29 mouse cellular contexts compared by ENCODE assay signal in the genomic region with DNA sequence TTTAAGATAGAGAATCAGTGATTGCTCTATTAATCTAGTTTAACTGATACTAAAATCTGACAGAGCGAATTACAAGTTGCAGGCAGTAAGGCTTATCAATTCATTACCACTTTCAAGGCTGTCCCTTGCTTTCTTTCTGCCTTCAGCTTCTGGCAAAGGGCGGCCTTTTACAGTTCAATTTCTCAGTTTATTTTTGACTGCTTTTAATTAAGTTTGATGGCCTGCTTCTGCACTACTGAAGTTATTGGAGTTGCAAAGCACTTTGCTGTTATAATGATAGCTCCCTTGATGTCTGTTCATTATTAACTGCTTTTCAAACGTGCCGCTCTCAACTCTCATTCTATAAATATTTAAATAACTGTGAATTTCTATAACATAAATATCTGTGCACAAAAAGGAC.
A peak's percentile ranks its signal among the peaks of the same experiment; 100 is the strongest.
DNase-seq lines count a peak whose midpoint lies in the region; ATAC-seq and TF ChIP-seq lines count a peak whose summit lies in the region.
"Had no signal": no experiment of that assay in that cellular context is flagged by ENCODE, and none has a peak within 500 bp of the region (broad histone marks: within the 10 kb centered on the region; RNA-seq: fewer than 3 reads in every experiment).

No protein-coding gene starts in this region.

- peaks cover 7% of the 10 kb centered on the region for H3K4me1 ChIP-seq in hindbrain, embryonic 15.5 days (replicated peaks)
- no peaks in the 10 kb centered on the region for H3K4me1 ChIP-seq in hindbrain, embryonic 11.5 days (replicated peaks; ENCODE audit: control insufficient read depth, insufficient read depth, low read length)
- H3K4me1 ChIP-seq in midbrain, embryonic 15.5 days = peaks cover 4% of the 10 kb centered on the region; the same call in 1 of the 2 replicates
- H3K4me1 ChIP-seq in midbrain, embryonic 10.5 days = 0 out of 2 replicates have a peak, but pooled peaks cover 2% of the 10 kb centered on the region
- H3K4me1 ChIP-seq in hindbrain, postnatal 0 days (ENCODE audit: insufficient read depth, low read length) = no peaks in the 10 kb centered on the region
- peaks cover 13% of the 10 kb centered on the region for H3K4me1 ChIP-seq in neural tube, embryonic 13.5 days (replicated peaks)
- H3K4me1 ChIP-seq: embryonic facial prominence, embryonic 12.5 days; kidney, embryonic 15.5 days had no signal

- ATAC-seq in hindbrain, embryonic 15.5 days (ENCODE audit: low FRiP score, low read depth) = 0 out of 2 replicates have a peak, but pooled peaks have one; percentile 8
- no peak for ATAC-seq in hindbrain, embryonic 11.5 days (ENCODE audit: low FRiP score)
- no peak for ATAC-seq in midbrain, embryonic 15.5 days (replicated peaks)
- ATAC-seq in hindbrain, postnatal 0 days = no peak
- ATAC-seq in neural tube, embryonic 13.5 days (ENCODE audit: low read depth) = peak; percentile 68; the same call in 1 of the 2 replicates
- no peak for ATAC-seq in frontal cortex, adult (ENCODE audit: low TSS enrichment)
- ATAC-seq: inflammation-experienced regulatory T-cells, adult 6 months had no signal

- H3K9ac ChIP-seq in hindbrain, embryonic 15.5 days = no peak overlapping the region
- H3K9ac ChIP-seq in hindbrain, embryonic 11.5 days (ENCODE audit: low read depth, low read length) = no peak overlapping the region
- H3K9ac ChIP-seq in midbrain, embryonic 15.5 days = no peak overlapping the region
- H3K9ac ChIP-seq in hindbrain, postnatal 0 days (replicated peaks; ENCODE audit: low read length) = no peak overlapping the region
- H3K9ac ChIP-seq in neural tube, embryonic 13.5 days = no peak overlapping the region
- H3K9ac ChIP-seq: embryonic facial prominence, embryonic 12.5 days; kidney, embryonic 15.5 days; liver, embryonic 14.5 days had no signal

- no peak for TF ChIP-seq CTCF in hindbrain, postnatal 0 days (IDR thresholded peaks at IDR 0.05; ENCODE audit: low read depth)

- H3K27me3 ChIP-seq in hindbrain, embryonic 15.5 days = no peaks in the 10 kb centered on the region
- H3K27me3 ChIP-seq in hindbrain, embryonic 11.5 days (ENCODE audit: control insufficient read depth, insufficient read depth, low read length) = no peaks in the 10 kb centered on the region
- H3K27me3 ChIP-seq in midbrain, embryonic 15.5 days (replicated peaks) = no peaks in the 10 kb centered on the region
- no peaks in the 10 kb centered on the region for H3K27me3 ChIP-seq in midbrain, embryonic 10.5 days (ENCODE audit: low read depth, poor library complexity, severe bottlenecking)
- no peaks in the 10 kb centered on the region for H3K27me3 ChIP-seq in hindbrain, postnatal 0 days (ENCODE audit: insufficient read depth, low read length)
- H3K27me3 ChIP-seq in neural tube, embryonic 13.5 days = no peaks in the 10 kb centered on the region
- H3K27me3 ChIP-seq: embryonic facial prominence, embryonic 12.5 days; kidney, embryonic 15.5 days had no signal

- 49% methylated on average over 4 of the region's 4 CpGs for WGBS in hindbrain, embryonic 15.5 days
- 80% methylated on average over 4 of the region's 4 CpGs for WGBS in hindbrain, embryonic 11.5 days
- WGBS in midbrain, embryonic 15.5 days = 53% methylated on average over 4 of the region's 4 CpGs
- WGBS in midbrain, embryonic 10.5 days = 89% methylated on average over 4 of the region's 4 CpGs
- WGBS in hindbrain, postnatal 0 days = 64% methylated on average over 4 of the region's 4 CpGs
- WGBS in neural tube, embryonic 13.5 days = 38% methylated on average over 4 of the region's 4 CpGs

- H3K9me3 ChIP-seq in hindbrain, embryonic 15.5 days = no peaks in the 10 kb centered on the region
- no peaks in the 10 kb centered on the region for H3K9me3 ChIP-seq in hindbrain, embryonic 11.5 days (ENCODE audit: control insufficient read depth, low read length)
- H3K9me3 ChIP-seq in midbrain, embryonic 15.5 days = no peaks in the 10 kb centered on the region
- H3K9me3 ChIP-seq in midbrain, embryonic 10.5 days (replicated peaks) = no peaks in the 10 kb centered on the region
- no peaks in the 10 kb centered on the region for H3K9me3 ChIP-seq in hindbrain, postnatal 0 days (ENCODE audit: low read length)
- H3K9me3 ChIP-seq in neural tube, embryonic 13.5 days = no peaks in the 10 kb centered on the region
- H3K9me3 ChIP-seq: embryonic facial prominence, embryonic 12.5 days; kidney, embryonic 15.5 days had no signal

- H3K4me2 ChIP-seq in hindbrain, embryonic 15.5 days = no peak overlapping the region
- H3K4me2 ChIP-seq in hindbrain, embryonic 11.5 days (replicated peaks; ENCODE audit: low read depth, low read length) = no peak overlapping the region
- no peak overlapping the region; the same call in 1 of the 2 replicates for H3K4me2 ChIP-seq in midbrain, embryonic 15.5 days
- no peak overlapping the region for H3K4me2 ChIP-seq in hindbrain, postnatal 0 days (ENCODE audit: low read depth, low read length)
- H3K4me2 ChIP-seq in neural tube, embryonic 13.5 days = peak overlapping the region; percentile 21
- H3K4me2 ChIP-seq: embryonic facial prominence, embryonic 12.5 days; heart, embryonic 11.5 days; kidney, embryonic 15.5 days had no signal

- peak overlapping the region; percentile 31; the same call in 1 of the 2 replicates for H3K27ac ChIP-seq in hindbrain, embryonic 15.5 days (replicated peaks)
- H3K27ac ChIP-seq in hindbrain, embryonic 11.5 days (ENCODE audit: low read depth, low read length) = no peak overlapping the region
- 0 out of 2 replicates have a peak overlapping the region, but pooled peaks have one; percentile 18 for H3K27ac ChIP-seq in midbrain, embryonic 15.5 days
- no peak overlapping the region for H3K27ac ChIP-seq in midbrain, embryonic 10.5 days (replicated peaks)
- 0 out of 2 replicates have a peak overlapping the region, but pooled peaks have one; percentile 8 for H3K27ac ChIP-seq in hindbrain, postnatal 0 days
- peak overlapping the region; percentile 78 for H3K27ac ChIP-seq in neural tube, embryonic 13.5 days (replicated peaks)
- H3K27ac ChIP-seq: embryonic facial prominence, embryonic 12.5 days; kidney, embryonic 15.5 days; liver, embryonic 14.5 days had no signal

- DNase-seq in hindbrain, embryonic 11.5 days (ENCODE audit: low spot score) = no peak
- no peak for DNase-seq in midbrain, embryonic 10.5 days (ENCODE audit: low spot score)
- DNase-seq in hindbrain, postnatal 0 days (ENCODE audit: low spot score) = no peak
- DNase-seq: adrenal gland, postnatal 25 days; B cell, adult 2 months; cerebellum, adult 11-12 months; cerebellum, adult 9-11 months; embryo, embryonic 11 days; gastrocnemius, postnatal 25 days; heart, adult 18-20 months; heart, postnatal 36 days; kidney, adult 11 months; kidney, postnatal 36 days; layer of hippocampus, postnatal 36 days; left cerebral cortex, postnatal 4 days; liver; lung, adult 2 months; lung, postnatal 10 days; thymus, adult 2 months; thymus, postnatal 4 days had no signal

- H3K36me3 ChIP-seq in hindbrain, embryonic 15.5 days = no peaks in the 10 kb centered on the region
- no peaks in the 10 kb centered on the region for H3K36me3 ChIP-seq in hindbrain, embryonic 11.5 days (ENCODE audit: control insufficient read depth, insufficient read depth, low read length)
- H3K36me3 ChIP-seq in midbrain, embryonic 15.5 days (replicated peaks) = no peaks in the 10 kb centered on the region
- H3K36me3 ChIP-seq in midbrain, embryonic 10.5 days = no peaks in the 10 kb centered on the region
- no peaks in the 10 kb centered on the region for H3K36me3 ChIP-seq in hindbrain, postnatal 0 days (ENCODE audit: insufficient read depth, low read length)
- H3K36me3 ChIP-seq in neural tube, embryonic 13.5 days = no peaks in the 10 kb centered on the region
- H3K36me3 ChIP-seq: embryonic facial prominence, embryonic 12.5 days; kidney, embryonic 15.5 days had no signal

- H3K4me3 ChIP-seq in hindbrain, embryonic 15.5 days = no peak overlapping the region
- H3K4me3 ChIP-seq in hindbrain, embryonic 11.5 days (ENCODE audit: low read depth, low read length) = no peak overlapping the region
- no peak overlapping the region for H3K4me3 ChIP-seq in midbrain, embryonic 15.5 days
- H3K4me3 ChIP-seq in midbrain, embryonic 10.5 days = no peak overlapping the region
- H3K4me3 ChIP-seq in hindbrain, postnatal 0 days (ENCODE audit: low read length) = no peak overlapping the region
- no peak overlapping the region for H3K4me3 ChIP-seq in neural tube, embryonic 13.5 days
- H3K4me3 ChIP-seq: embryonic facial prominence, embryonic 12.5 days; kidney, embryonic 15.5 days had no signal

Comparison
In these comparisons a context has a peak if more than half of its experiments do, and no peak if none do; other contexts are left out.
1. ATAC-seq: peak in hindbrain, embryonic 15.5 days (single experiment) and neural tube, embryonic 13.5 days (single experiment); none in hindbrain, embryonic 11.5 days (single experiment), midbrain, embryonic 15.5 days (single experiment), hindbrain, postnatal 0 days (single experiment) and frontal cortex, adult (single experiment).
2. H3K27ac ChIP-seq: peak in hindbrain, embryonic 15.5 days (single experiment), midbrain, embryonic 15.5 days (single experiment), hindbrain, postnatal 0 days (single experiment) and neural tube, embryonic 13.5 days (single experiment); none in hindbrain, embryonic 11.5 days (single experiment) and midbrain, embryonic 10.5 days (single experiment).